Mouse (Mus musculus) brain, embryonic 14.5 days (tissue): ENCODE data around the gene Plekhg5. TPM values are rescaled to one million over a fixed set of nuclear protein-coding genes. Genes with fewer than 3 reads are reported as not detected.
A peak's percentile ranks its signal among the peaks of the same experiment; 100 is the strongest.

Experiments used
- DNase-seq: peaks from one replicate; pipeline ENCODE4 v3.0.0-alpha.2; 2011; ENCODE audit warnings: low read depth
- CTCF ChIP-seq: fragments of 200-500 bp; IDR thresholded peaks from 2 replicates; pipeline ENCODE4 v1.5.1; 2012; ENCODE audit warnings: inconsistent platforms, mild to moderate bottlenecking, moderate library complexity, borderline replicate concordance; ENCODE audit not compliant: insufficient read depth, insufficient read length; ENCODE audit errors: extremely low read depth
- POLR2A ChIP-seq: fragments of 200-500 bp; IDR thresholded peaks from 2 replicates; pipeline ENCODE4 v1.6.1; 2012; ENCODE audit warnings: mild to moderate bottlenecking, inconsistent platforms, borderline replicate concordance; ENCODE audit not compliant: poor library complexity, insufficient read depth, insufficient read length, severe bottlenecking; ENCODE audit errors: extremely low read depth
- polyA plus RNA-seq: library from polyadenylated mRNA; depleted of rRNA; stranded (reverse); fragments of >200 nt; gene quantifications from 2 replicates; pipeline ENCODE4 v1.2.3, GENCODE M21; 2012

The Plekhg5 gene
- polyA plus RNA-seq, 1 experiment: 18.6 TPM

- no peak for DNase-seq
- TF ChIP-seq POLR2A (no peak), CTCF (peak; percentile 71)
These were observed 62.2 kb downstream of the Plekhg5 start for GRCm38 (mm10) chr4:152134507-152134906.

- TF ChIP-seq CTCF: no peak
- no peak for TF ChIP-seq POLR2A
- no peak for DNase-seq
These were observed 63.1 kb downstream of the Plekhg5 start for GRCm38 (mm10) chr4:152135363-152135762.

GRCm38 (mm10) chr4:152136112-152136875, 64.0 kb downstream of the Plekhg5 start:
- DNase-seq: no peak
- TF ChIP-seq CTCF (peak; percentile 62; the same call in 1 of the 2 replicates), POLR2A (no peak)

GRCm38 (mm10) chr4:152136876-152137250, 64.6 kb downstream of the Plekhg5 start:
- TF ChIP-seq POLR2A: no peak
- no peak for DNase-seq

- peak; percentile 78 for DNase-seq
- TF ChIP-seq CTCF (peak; percentile 88), POLR2A (no peak)
These were observed 66.4 kb downstream of the Plekhg5 start for GRCm38 (mm10) chr4:152138497-152139260.

- peak; percentile 73 for TF ChIP-seq CTCF
- TF ChIP-seq POLR2A: no peak
- no peak for DNase-seq
These were observed 68.1 kb downstream of the Plekhg5 start for GRCm38 (mm10) chr4:152140441-152140840.

GRCm38 (mm10) chr4:152141521-152142135, 69.3 kb downstream of the Plekhg5 start:
- TF ChIP-seq CTCF (no peak), POLR2A (no peak)
- peak; percentile 50 for DNase-seq

- no peak for DNase-seq
- no peak for TF ChIP-seq POLR2A
- peak; percentile 15; the same call in 1 of the 2 replicates for TF ChIP-seq CTCF
These were observed 71.3 kb downstream of the Plekhg5 start for GRCm38 (mm10) chr4:152143632-152144031.

- TF ChIP-seq POLR2A (no peak), CTCF (no peak)
- DNase-seq: no peak
These were observed 73.2 kb downstream of the Plekhg5 start for GRCm38 (mm10) chr4:152145473-152145872.

GRCm38 (mm10) chr4:152146033-152146827, 73.9 kb downstream of the Plekhg5 start:
- no peak for TF ChIP-seq CTCF
- TF ChIP-seq POLR2A: no peak
- no peak for DNase-seq

GRCm38 (mm10) chr4:152150546-152150945, 78.2 kb downstream of the Plekhg5 start:
- DNase-seq: no peak
- TF ChIP-seq POLR2A (no peak), CTCF (no peak)
